Mouse (Mus musculus) kidney, embryonic 14.5 days (tissue): ENCODE measurements around the gene Lcn2. TPM values are rescaled to one million over a fixed set of nuclear protein-coding genes. Genes with fewer than 3 reads are reported as not detected.

Source experiments
- ATAC-seq: fragments of 200-750 bp; cut with Nextera tagmentation; 2 replicates; pipeline ENCODE4 v1.8.0; 2017; ENCODE audit warnings: moderate number of reproducible peaks, mild to moderate bottlenecking, moderate TSS enrichment, moderate library complexity; ENCODE audit not compliant: low FRiP score, low TSS enrichment
- H3K27ac ChIP-seq: fragments of 300-500 bp; sonication (generic); 2 replicates; pipeline ENCODE4 v1.5.1; 2014; ENCODE audit warnings: low read depth, mild to moderate bottlenecking, low read length, moderate library complexity, mixed read lengths
- H3K27me3 ChIP-seq: fragments of 300-500 bp; sonication (generic); 2 replicates; pipeline ENCODE4 v1.6.1; 2014; ENCODE audit warnings: mild to moderate bottlenecking, low read length; ENCODE audit not compliant: control insufficient read depth, insufficient read depth
- H3K36me3 ChIP-seq: fragments of 300-500 bp; sonication (generic); 2 replicates; pipeline ENCODE4 v1.6.1; 2014; ENCODE audit warnings: low read length, mixed read lengths; ENCODE audit not compliant: control insufficient read depth, insufficient read depth
- H3K4me1 ChIP-seq: fragments of 300-500 bp; sonication (generic); 2 replicates; pipeline ENCODE4 v1.6.1; 2014; ENCODE audit warnings: low read length, mixed read lengths; ENCODE audit not compliant: control insufficient read depth, insufficient read depth
- H3K4me2 ChIP-seq: fragments of 300-500 bp; sonication (generic); replicated peaks from 2 replicates; pipeline ENCODE4 v1.6.1; 2014; ENCODE audit warnings: low read depth, mild to moderate bottlenecking, low read length
- H3K4me3 ChIP-seq: fragments of 300-500 bp; sonication (generic); 2 replicates; pipeline ENCODE4 v1.5.1; 2014; ENCODE audit warnings: mild to moderate bottlenecking, low read length
- H3K9ac ChIP-seq: fragments of 300-500 bp; sonication (generic); 2 replicates; pipeline ENCODE4 v1.6.1; 2014; ENCODE audit warnings: low read depth, mild to moderate bottlenecking, low read length, moderate library complexity
- H3K9me3 ChIP-seq: fragments of 300-500 bp; sonication (generic); 2 replicates; pipeline ENCODE4 v1.6.1; 2016; ENCODE audit warnings: low read length; ENCODE audit not compliant: control insufficient read depth
- WGBS: fragments of 180-500 bp; shearing (Covaris S2); extraction: QIAGEN DNeasy Blood & Tissue Kit; methylation state at CpG from one replicate; pipeline ENCODE4 v1.1.7; 2014; 5-methylcytosine and 5-hydroxymethylcytosine counted together
- polyA plus RNA-seq: library from polyadenylated mRNA; unstranded; fragments of >200 nt; fragmentation: Nextera tagmentation; extraction: Ambion mirVana; gene quantifications from 2 replicates; pipeline ENCODE4 v1.2.1, GENCODE M21; 2014

Lcn2 gene
- polyA plus RNA-seq, 1 experiment from 2014 or later, result 1.6 TPM

DNA sequence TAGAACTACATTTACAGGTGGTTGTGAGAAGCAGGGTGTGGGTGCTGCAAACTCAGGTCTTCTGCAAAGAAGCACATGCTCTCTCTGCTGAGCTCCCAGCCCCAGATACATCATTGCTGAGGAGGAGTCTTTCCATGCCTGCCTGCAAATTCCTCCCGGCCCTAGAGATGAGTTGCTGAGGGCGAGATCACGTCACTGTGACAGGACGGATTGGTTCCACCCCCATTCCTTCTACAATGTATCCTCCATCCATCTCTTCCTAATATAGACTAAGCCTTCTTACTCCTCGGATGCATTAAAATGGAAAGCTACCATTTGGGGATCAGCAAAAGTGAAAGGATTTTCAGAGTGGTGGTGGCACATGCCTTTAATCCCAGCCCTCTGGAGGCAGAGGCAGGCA is 37.5 kb upstream of the Lcn2 start:
- WGBS, result 70% methylated on average over 5 of the region's 5 CpGs
- H3K4me3 ChIP-seq, result no peak overlapping the region

DNA sequence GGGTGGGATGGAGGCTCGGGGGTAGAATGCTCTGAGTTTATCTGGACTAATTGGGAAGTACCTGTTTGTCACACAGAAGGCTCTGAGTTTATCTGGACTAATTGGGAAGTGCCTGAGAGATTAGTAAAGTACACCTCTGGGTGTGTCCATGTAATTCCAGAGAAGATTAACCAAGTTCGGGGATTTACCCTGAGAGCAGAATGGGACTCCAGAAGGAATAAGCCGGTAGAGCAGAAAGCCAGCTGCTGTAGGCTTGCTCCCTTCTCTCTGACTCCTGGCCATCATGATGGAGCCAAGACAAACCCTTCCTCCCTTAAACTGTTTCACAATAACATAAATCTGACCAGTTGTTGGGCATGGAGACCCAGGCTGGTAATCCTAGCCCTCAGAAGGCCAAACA is 36.7 kb upstream of the Lcn2 start:
- Histone ChIP-seq H3K9ac (peak overlapping the region; percentile 23; the same call in 1 of the 2 replicates), H3K9me3 (no peaks in the 10 kb centered on the region), H3K4me1 (peaks cover 50% of the 10 kb centered on the region), H3K4me3 (no peak overlapping the region), H3K27me3 (no peaks in the 10 kb centered on the region), H3K27ac (peak overlapping the region; percentile 88), H3K4me2 (no peak overlapping the region), H3K36me3 (peaks cover 15% of the 10 kb centered on the region)
- 34% methylated on average over 3 of the region's 3 CpGs for WGBS
- no peak for ATAC-seq

More for the DNA sequence above, 37.5 kb upstream of the Lcn2 start:
- no peak for ATAC-seq
- Histone ChIP-seq H3K4me2 (no peak overlapping the region), H3K27ac (no peak overlapping the region), H3K36me3 (peaks cover 7% of the 10 kb centered on the region; the same call in 1 of the 2 replicates), H3K9me3 (no peaks in the 10 kb centered on the region), H3K9ac (no peak overlapping the region), H3K4me1 (peaks cover 56% of the 10 kb centered on the region), H3K27me3 (no peaks in the 10 kb centered on the region)

DNA sequence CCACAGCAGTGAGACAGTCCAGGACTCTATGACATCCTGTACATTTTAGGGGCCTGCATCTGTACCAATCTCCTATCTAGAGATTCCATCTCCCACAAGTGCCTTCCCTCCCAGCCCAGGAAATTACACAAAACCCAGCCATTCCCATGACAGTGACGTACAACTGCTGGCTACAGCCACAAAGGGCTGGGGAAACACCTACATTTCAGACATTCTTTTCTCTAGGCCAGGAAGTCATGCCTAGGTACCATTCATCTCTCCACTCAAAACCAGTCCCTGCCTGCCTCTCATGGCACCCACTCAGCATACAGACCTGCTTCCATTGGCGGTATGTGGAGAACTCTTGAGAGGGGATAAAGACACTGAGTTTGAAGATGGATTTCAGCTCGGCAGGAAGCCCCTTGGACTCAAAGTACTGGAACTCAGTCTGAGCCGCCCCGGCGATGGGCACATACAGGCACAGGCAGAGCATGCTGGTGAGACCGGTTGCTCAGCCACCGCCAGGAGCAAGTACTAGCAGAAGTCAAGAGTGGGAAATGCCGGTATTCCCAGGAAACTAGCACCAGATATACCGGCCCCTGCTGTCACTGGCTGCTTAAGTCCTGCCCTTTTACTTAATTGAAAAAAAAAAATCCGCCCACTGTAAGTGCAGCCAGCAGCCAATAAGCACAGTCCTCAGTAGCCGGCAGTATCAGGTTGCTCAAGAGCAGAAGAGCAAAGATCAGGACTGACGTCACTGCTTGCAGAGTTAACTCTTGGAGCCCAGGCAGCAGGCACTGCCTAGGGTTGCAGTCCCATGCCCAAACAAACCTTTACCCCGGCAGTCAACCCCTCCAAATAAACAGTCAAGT is 35.7 kb upstream of the Lcn2 start:
- WGBS, result 2% methylated on average over 14 of the region's 14 CpGs
- ATAC-seq, result peak; percentile 91
- Histone ChIP-seq H3K9ac (peak overlapping the region; percentile 48), H3K9me3 (no peaks in the 10 kb centered on the region), H3K4me2 (peak overlapping the region; percentile 75), H3K27ac (peak overlapping the region; percentile 85), H3K27me3 (no peaks in the 10 kb centered on the region), H3K36me3 (peaks cover 25% of the 10 kb centered on the region), H3K4me3 (peak overlapping the region; percentile 40), H3K4me1 (peaks cover 48% of the 10 kb centered on the region)

- H3K27ac ChIP-seq, result no peak overlapping the region
- H3K27me3 ChIP-seq, result no peaks in the 10 kb centered on the region
- peaks cover 43% of the 10 kb centered on the region for H3K36me3 ChIP-seq
- no peak overlapping the region for H3K9ac ChIP-seq
- H3K9me3 ChIP-seq, result no peaks in the 10 kb centered on the region
- no peak overlapping the region for H3K4me3 ChIP-seq
- no peak overlapping the region for H3K4me2 ChIP-seq
- WGBS, result 97% methylated on average over 6 of the region's 6 CpGs
- peaks cover 37% of the 10 kb centered on the region for H3K4me1 ChIP-seq
- no peak for ATAC-seq
Observed at GRCm38 (mm10) chr2:32421851-32422251, 33.8 kb upstream of the Lcn2 start.

GRCm38 (mm10) chr2:32420647-32421046 is 32.6 kb upstream of the Lcn2 start:
- Histone ChIP-seq H3K9ac (no peak overlapping the region), H3K4me1 (peaks cover 36% of the 10 kb centered on the region), H3K27ac (no peak overlapping the region), H3K4me3 (no peak overlapping the region), H3K36me3 (peaks cover 55% of the 10 kb centered on the region), H3K27me3 (no peaks in the 10 kb centered on the region), H3K9me3 (no peaks in the 10 kb centered on the region), H3K4me2 (no peak overlapping the region)
- ATAC-seq, result no peak
- WGBS, result 91% methylated on average over 6 of the region's 6 CpGs

DNA sequence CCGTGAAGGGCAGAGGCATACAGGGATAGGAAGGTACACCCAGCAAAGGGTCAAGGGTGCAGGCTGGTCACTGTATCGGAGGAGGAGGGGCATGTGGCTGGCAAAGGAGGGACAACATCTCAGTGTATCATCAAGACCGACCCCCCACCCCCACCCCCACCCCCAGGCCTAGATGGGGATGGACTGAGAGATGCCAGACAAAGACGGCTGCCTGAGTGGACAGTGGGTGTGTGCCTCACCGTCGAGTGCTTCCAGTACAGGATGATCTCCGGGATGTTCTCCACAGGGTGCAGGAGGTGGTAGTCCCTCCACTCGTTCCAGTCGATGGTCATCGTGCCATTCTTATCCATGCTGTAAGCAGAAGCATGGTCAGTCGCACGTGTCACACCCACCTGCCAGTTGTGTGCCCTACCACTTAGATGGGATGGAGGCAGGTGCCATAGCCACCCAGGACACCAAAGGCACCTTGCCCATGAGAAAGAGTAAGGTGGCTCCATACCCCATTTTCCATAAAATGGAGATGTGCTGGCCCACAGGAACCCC is 32.1 kb upstream of the Lcn2 start:
- H3K9me3 ChIP-seq, result no peaks in the 10 kb centered on the region
- H3K27ac ChIP-seq, result no peak overlapping the region
- H3K36me3 ChIP-seq, result peaks cover 60% of the 10 kb centered on the region
- H3K4me3 ChIP-seq, result no peak overlapping the region
- no peak overlapping the region for H3K9ac ChIP-seq
- H3K4me1 ChIP-seq, result peaks cover 32% of the 10 kb centered on the region
- WGBS, result 87% methylated on average over 12 of the region's 12 CpGs
- H3K4me2 ChIP-seq, result no peak overlapping the region
- no peaks in the 10 kb centered on the region for H3K27me3 ChIP-seq
- no peak for ATAC-seq

DNA sequence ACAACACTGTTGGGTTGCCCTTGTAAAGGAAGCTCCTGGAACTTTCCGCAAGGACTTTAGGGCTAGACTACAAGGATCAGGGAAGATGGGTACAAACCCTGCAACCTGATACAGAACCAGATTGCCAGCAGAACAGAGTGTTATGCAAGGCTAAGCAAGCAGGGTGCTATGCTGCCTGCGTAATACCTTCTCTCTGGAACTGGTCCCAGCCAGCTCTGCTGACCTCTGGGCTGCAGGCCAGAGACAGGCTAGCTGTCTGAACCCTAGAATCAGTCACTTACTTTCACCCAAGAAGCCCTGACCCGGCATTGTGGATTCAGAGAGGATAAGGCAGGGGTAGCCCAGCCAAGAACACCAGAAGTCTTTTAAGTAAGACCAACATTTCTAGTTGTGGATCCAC is 31.3 kb upstream of the Lcn2 start:
- Histone ChIP-seq H3K36me3 (peaks cover 67% of the 10 kb centered on the region), H3K27ac (0 out of 2 replicates have a peak overlapping the region, but pooled peaks have one; percentile 30), H3K4me1 (peaks cover 25% of the 10 kb centered on the region), H3K9me3 (no peaks in the 10 kb centered on the region), H3K4me2 (no peak overlapping the region), H3K27me3 (no peaks in the 10 kb centered on the region), H3K9ac (no peak overlapping the region), H3K4me3 (no peak overlapping the region)
- ATAC-seq, result no peak
- WGBS, result 71% methylated on average over 3 of the region's 3 CpGs

GRCm38 (mm10) chr2:32418430-32419151 is 30.5 kb upstream of the Lcn2 start:
- Histone ChIP-seq H3K4me2 (no peak overlapping the region), H3K27me3 (no peaks in the 10 kb centered on the region), H3K9ac (no peak overlapping the region), H3K4me3 (no peak overlapping the region), H3K9me3 (no peaks in the 10 kb centered on the region), H3K27ac (no peak overlapping the region), H3K4me1 (peaks cover 20% of the 10 kb centered on the region), H3K36me3 (peaks cover 71% of the 10 kb centered on the region)
- no peak for ATAC-seq
- whole genome bisulfite sequencing, result 55% methylated on average over 12 of the region's 12 CpGs

DNA sequence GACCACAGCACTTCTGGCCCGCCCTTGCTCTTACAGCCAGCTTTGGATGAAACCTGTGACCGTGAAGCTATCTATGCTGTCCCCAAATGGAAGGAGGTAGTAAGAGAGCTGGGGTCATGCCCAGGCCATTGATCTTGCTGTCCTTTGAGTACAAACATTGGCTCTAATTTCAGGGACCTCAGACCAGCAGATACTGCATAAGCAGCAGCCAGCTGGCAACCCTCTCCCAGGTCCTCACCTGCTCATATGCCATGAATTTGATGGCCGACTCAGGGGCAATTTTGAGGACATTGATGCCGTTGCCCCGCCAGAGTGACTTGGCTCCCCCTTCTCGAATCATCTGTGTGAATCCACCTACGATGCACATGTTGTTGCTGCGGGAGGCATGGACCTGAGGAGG is 29.4 kb upstream of the Lcn2 start:
- H3K9ac ChIP-seq, result no peak overlapping the region
- peaks cover 71% of the 10 kb centered on the region for H3K36me3 ChIP-seq
- no peaks in the 10 kb centered on the region for H3K9me3 ChIP-seq
- peaks cover 9% of the 10 kb centered on the region for H3K4me1 ChIP-seq
- no peaks in the 10 kb centered on the region for H3K27me3 ChIP-seq
- H3K27ac ChIP-seq, result no peak overlapping the region
- H3K4me2 ChIP-seq, result no peak overlapping the region
- WGBS, result 62% methylated on average over 8 of the region's 8 CpGs
- no peak for ATAC-seq
- H3K4me3 ChIP-seq, result no peak overlapping the region
